Mouse (Mus musculus) thymus, postnatal 4 days (tissue): ENCODE data around the gene Arl4c.

Experiments
- DNase-seq: peaks from one replicate; pipeline ENCODE4 v3.0.0; 2021

Arl4c gene

DNA sequence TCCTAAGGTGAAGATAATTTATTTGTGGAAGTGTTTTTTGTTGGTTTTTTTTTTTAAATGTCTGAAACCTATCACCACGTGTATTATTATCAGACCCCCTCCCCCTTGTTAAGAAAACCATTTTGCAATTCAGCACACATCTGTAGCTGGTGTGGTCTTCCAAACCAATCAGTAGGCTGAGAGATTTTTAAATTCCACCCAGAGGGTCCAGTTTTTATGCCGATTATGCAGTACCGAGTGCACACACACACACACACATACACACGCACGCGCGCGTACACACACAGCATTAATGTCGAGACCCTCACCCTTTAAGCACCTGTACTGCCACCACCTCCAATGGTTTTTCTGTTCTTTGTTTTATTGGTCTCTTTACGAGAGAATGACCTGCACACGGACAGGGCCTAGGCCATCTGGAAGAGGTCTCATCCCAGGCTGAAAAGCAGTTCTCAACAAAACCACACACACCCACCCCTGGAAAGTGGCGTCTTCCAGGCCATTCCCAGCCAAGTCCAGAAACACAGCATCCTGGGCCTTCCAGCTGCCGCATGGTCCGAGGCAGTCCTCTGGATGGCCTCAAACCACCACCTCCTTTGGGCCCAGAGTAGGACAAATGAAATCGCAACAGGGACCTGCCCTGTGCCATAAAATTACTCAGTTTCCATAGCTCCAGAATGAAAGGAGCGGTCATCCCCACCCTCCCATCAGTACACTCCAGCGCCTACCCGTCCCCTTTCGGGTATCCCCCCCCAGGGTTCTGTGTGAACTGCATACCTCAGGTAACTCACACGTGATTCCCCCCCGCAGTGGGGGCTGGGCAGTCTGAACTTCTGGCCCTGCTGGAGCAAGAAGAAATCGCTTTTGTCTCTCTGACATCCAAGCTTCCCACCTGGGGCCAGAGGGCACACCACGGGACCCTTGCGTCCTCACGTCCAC lies 1.9 kb downstream of the Arl4c start:
- DNase-seq: peak; percentile 81

DNA sequence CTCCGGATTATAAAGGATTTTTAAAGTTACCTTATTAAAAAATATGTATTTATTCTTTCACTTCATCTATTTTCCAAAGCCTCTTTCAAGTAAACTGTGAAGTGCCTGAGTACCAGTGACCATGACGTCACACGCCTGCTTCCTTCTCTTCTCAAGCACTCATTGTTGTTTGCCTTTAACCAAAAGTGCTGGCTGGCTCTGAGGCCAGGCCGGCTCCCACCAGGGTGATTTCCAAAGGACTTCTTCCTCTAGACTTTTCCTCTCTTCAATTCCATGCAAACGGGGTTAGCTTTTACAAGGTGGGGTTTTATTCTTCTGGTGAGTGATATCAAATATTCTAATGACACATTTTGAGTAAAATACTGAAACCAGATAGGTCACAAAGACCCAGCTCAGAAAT lies 2.6 kb downstream of the Arl4c start:
- DNase-seq: peak; percentile 72

GRCm38 (mm10) chr1:88698926-88699325 lies 3.1 kb downstream of the Arl4c start:
- DNase-seq: no peak

GRCm38 (mm10) chr1:88698131-88698530 lies 3.9 kb downstream of the Arl4c start:
- no peak for DNase-seq

GRCm38 (mm10) chr1:88696408-88696807 lies 5.6 kb downstream of the Arl4c start:
- DNase-seq: no peak

GRCm38 (mm10) chr1:88694353-88694752 lies 7.7 kb downstream of the Arl4c start:
- DNase-seq: no peak

GRCm38 (mm10) chr1:88692293-88692827 lies 9.7 kb downstream of the Arl4c start:
- no peak for DNase-seq

DNA sequence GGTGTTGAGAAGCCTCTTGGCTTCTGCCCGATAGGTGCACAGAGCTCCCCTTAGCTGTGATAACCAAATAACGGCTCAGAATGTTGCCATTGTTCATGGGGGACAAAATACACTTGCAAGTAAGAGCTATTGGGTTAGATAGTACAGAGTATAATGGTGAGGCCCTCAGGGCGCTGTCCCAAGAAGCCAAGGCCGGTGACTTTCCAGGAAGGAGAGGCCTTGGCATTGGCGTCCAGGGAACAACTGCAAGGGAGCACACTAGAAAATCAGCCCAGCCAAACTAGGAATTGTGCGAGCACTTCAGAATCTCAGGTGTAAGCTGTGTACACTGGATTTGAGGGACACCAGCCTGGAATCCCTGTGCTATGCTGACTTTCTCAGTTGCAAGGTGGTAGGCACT lies 11.4 kb downstream of the Arl4c start:
- no peak for DNase-seq

- no peak for DNase-seq
These were observed 17.3 kb downstream of the Arl4c start for GRCm38 (mm10) chr1:88684765-88685164.

DNA sequence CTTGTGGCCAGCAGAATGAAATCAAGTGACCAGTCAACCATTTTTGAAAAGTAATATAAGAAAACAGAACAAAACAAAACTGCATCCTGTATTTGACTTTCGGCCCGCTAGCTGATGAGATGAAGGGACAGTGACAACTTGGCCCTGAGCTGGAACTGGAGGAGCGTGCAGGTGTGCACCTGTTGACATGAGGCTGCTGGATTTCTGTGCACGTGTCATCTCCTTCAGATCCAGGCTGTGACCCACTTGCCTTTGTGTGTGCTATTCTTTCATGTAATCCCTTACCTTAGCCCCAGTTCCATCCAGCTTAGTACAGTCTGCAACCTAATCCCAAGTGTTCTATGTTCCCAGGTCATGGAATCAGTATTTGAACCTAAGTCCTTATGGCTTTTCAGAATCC lies 20.4 kb downstream of the Arl4c start:
- no peak for DNase-seq

- no peak for DNase-seq
These were observed 21.2 kb downstream of the Arl4c start for GRCm38 (mm10) chr1:88680804-88681203.

GRCm38 (mm10) chr1:88678231-88678739 lies 23.7 kb downstream of the Arl4c start:
- no peak for DNase-seq

GRCm38 (mm10) chr1:88670807-88671206 lies 31.2 kb downstream of the Arl4c start:
- no peak for DNase-seq

GRCm38 (mm10) chr1:88668846-88669810 lies 32.9 kb downstream of the Arl4c start:
- no peak for DNase-seq

DNA sequence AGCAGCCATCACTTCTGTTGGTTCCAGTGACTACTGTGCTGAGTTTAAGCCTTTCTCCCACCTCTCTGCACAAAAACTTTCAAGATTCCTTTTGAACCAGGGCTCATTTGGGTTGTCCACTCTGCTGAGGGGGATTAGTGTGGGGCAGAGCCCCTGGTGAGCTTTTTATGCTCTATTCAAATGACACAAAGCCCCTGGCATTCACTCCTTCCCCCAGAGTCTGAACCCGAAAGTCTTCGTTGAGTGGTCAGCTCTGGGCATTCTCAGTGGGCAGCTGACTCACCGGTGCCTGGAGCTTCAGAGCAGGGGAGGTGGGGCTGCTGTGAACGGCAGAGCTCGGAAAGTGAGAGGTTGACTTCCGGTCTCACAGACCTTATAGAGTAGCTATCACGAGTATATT lies 33.7 kb downstream of the Arl4c start:
- DNase-seq: no peak

GRCm38 (mm10) chr1:88664623-88665022 lies 37.4 kb downstream of the Arl4c start:
- DNase-seq: no peak

DNA sequence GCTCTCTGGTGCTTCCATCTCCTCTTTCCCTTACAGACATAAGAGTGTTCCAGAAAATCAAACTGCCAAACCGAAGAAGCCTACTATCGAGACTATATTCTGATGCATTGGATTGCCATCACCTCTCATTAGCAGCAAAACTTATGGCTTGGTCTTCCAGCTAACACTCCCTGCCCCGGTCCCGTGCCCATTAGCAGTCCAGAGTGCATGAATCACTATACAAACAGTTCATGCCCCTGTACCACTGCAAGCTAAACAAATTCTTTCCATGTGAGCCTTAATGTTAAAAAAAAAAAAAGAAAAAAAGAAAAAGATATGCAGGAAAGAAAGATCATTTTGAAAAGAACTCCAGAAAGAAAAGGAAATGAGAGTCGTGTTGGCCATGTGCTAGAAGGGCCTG lies 39.3 kb downstream of the Arl4c start:
- DNase-seq: no peak

DNA sequence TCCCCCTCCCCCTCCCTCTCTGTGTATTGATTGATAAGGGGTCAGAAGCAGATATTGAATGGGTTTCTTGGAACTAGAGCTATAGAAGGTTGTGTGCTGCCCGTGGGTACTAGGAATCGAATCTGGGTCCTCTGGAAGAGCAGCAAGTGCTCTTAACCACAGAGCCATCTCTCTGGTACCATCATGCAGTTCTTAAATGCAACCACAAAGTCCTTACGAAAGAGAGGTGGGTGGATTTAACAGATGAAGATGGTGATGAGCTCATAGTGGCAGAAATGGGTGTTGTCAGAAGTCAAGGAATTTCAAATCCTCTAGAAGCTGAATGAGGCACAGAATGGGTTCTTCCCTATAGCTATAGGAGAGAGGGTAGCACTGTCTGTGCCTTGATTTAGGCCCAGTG lies 40.8 kb downstream of the Arl4c start:
- DNase-seq: no peak

GRCm38 (mm10) chr1:88658290-88658857 lies 43.6 kb downstream of the Arl4c start:
- DNase-seq: no peak

- DNase-seq: peak; percentile 46
These were observed 45.9 kb downstream of the Arl4c start for GRCm38 (mm10) chr1:88656096-88656480.

- peak; percentile 52 for DNase-seq
These were observed 46.4 kb downstream of the Arl4c start for GRCm38 (mm10) chr1:88655473-88656095.
